In the genomic region with DNA sequence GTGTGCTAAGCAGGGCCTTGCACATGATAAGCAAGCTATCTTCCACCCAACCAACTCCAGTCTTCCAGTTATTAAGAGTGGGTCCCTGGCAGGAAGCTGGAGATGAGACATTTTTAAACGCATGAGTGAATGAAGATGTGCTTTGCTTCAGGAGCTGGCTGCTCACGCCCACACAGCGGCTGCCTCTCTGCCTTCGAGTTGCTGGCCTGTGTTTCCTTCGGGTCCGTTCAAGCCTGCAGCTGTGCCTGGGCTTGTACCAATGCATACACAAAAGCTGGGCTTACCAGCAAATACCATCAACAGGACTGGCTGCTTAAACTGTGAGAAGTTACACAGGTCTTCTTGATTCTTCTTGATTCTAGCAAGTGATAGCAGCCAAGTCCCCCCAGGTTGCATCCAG, we compare ENCODE assay signal across 21 mouse cellular contexts.
DNase-seq lines count a peak whose midpoint lies in the region; ATAC-seq lines count a peak whose summit lies in the region.
"Had no signal": no experiment of that assay in that cellular context is flagged by ENCODE, and none has a peak within 500 bp of the region (broad histone marks: within the 10 kb centered on the region; RNA-seq: fewer than 3 reads in every experiment).

No protein-coding gene starts in this region.

- no peak overlapping the region for H3K4me2 ChIP-seq in embryonic facial prominence, embryonic 14.5 days (ENCODE audit: low read depth, low read length)
- H3K4me2 ChIP-seq: embryonic facial prominence, embryonic 12.5 days; limb, embryonic 15.5 days; lung, embryonic 14.5 days; midbrain, embryonic 13.5 days had no signal

- intact Hi-C loops in left cerebral cortex, postnatal 10 days (cut with DNase I): no loop called here
- intact Hi-C loops in gastrocnemius, postnatal 36 days (cut with DNase I): no loop called here

- H3K9me3 ChIP-seq in embryonic facial prominence, embryonic 14.5 days (ENCODE audit: control insufficient read depth, low read length): no peaks in the 10 kb centered on the region
- H3K9me3 ChIP-seq in embryonic facial prominence, embryonic 10.5 days: no peaks in the 10 kb centered on the region
- H3K9me3 ChIP-seq: embryonic facial prominence, embryonic 12.5 days; forebrain, embryonic 10.5 days; heart, embryonic 10.5 days; limb, embryonic 15.5 days; midbrain, embryonic 13.5 days had no signal

- no peaks in the 10 kb centered on the region for H3K27me3 ChIP-seq in embryonic facial prominence, embryonic 14.5 days (replicated peaks; ENCODE audit: control insufficient read depth, insufficient read depth, low read length)
- H3K27me3 ChIP-seq in embryonic facial prominence, embryonic 10.5 days (replicated peaks; ENCODE audit: low read depth, poor library complexity, severe bottlenecking): no peaks in the 10 kb centered on the region
- H3K27me3 ChIP-seq: embryonic facial prominence, embryonic 12.5 days; limb, embryonic 15.5 days; midbrain, embryonic 13.5 days had no signal

- no peak overlapping the region for H3K4me3 ChIP-seq in embryonic facial prominence, embryonic 14.5 days (ENCODE audit: low read depth, low read length)
- no peak overlapping the region for H3K4me3 ChIP-seq in embryonic facial prominence, embryonic 10.5 days
- H3K4me3 ChIP-seq: embryonic facial prominence, embryonic 12.5 days; forebrain, embryonic 10.5 days; heart, embryonic 10.5 days; limb, embryonic 15.5 days; midbrain, embryonic 13.5 days; myocyte had no signal

- peak; percentile 63 for DNase-seq in embryonic facial prominence, embryonic 14.5 days (ENCODE audit: low spot score)
- DNase-seq in embryonic facial prominence, embryonic 10.5 days (ENCODE audit: low spot score): no peak
- peak; percentile 69 for DNase-seq in right cerebral cortex, adult 18-20 months
- DNase-seq in right cerebral cortex, postnatal 4 days: no peak
- DNase-seq in left cerebral cortex, postnatal 10 days (ENCODE audit: extremely low spot score in 1 of 2, low spot score in 2 of 2): peak; percentile 20 to 47
- DNase-seq in telencephalon, adult 2 months (ENCODE audit: low read depth, low spot score): peak; percentile 43
- DNase-seq in adrenal gland, adult 8-10 months: no peak
- DNase-seq in gastrocnemius, postnatal 36 days: no peak
- DNase-seq: adrenal gland, postnatal 25 days; cerebellum, postnatal 25 days; gastrocnemius, postnatal 10 days; heart, postnatal 36 days; kidney, adult 8-10 months; lung, embryonic 14.5 days had no signal

- H3K27ac ChIP-seq in embryonic facial prominence, embryonic 14.5 days (replicated peaks; ENCODE audit: low read depth, low read length): no peak overlapping the region
- no peak overlapping the region for H3K27ac ChIP-seq in embryonic facial prominence, embryonic 10.5 days (replicated peaks)
- H3K27ac ChIP-seq: embryonic facial prominence, embryonic 12.5 days; forebrain, embryonic 10.5 days; heart, embryonic 10.5 days; limb, embryonic 15.5 days; macrophage; midbrain, embryonic 13.5 days had no signal

- H3K36me3 ChIP-seq in embryonic facial prominence, embryonic 14.5 days (ENCODE audit: control insufficient read depth, insufficient read depth, low read length): no peaks in the 10 kb centered on the region
- H3K36me3 ChIP-seq in embryonic facial prominence, embryonic 10.5 days (replicated peaks): no peaks in the 10 kb centered on the region
- H3K36me3 ChIP-seq: embryonic facial prominence, embryonic 12.5 days; forebrain, embryonic 10.5 days; heart, embryonic 10.5 days; limb, embryonic 15.5 days; midbrain, embryonic 13.5 days had no signal

- no peak overlapping the region for H3K9ac ChIP-seq in embryonic facial prominence, embryonic 14.5 days (ENCODE audit: low read depth, low read length)
- H3K9ac ChIP-seq: embryonic facial prominence, embryonic 12.5 days; limb, embryonic 15.5 days; lung, embryonic 14.5 days; midbrain, embryonic 13.5 days had no signal

- WGBS in embryonic facial prominence, embryonic 14.5 days: 61% methylated on average over 6 of the region's 6 CpGs
- WGBS in embryonic facial prominence, embryonic 10.5 days: 80% methylated on average over 6 of the region's 6 CpGs

- H3K4me1 ChIP-seq in embryonic facial prominence, embryonic 14.5 days (ENCODE audit: control insufficient read depth, insufficient read depth, low read length): no peaks in the 10 kb centered on the region
- H3K4me1 ChIP-seq in embryonic facial prominence, embryonic 10.5 days: peaks cover 14% of the 10 kb centered on the region
- H3K4me1 ChIP-seq: embryonic facial prominence, embryonic 12.5 days; heart, embryonic 10.5 days; limb, embryonic 15.5 days; midbrain, embryonic 13.5 days had no signal

- no peak for ATAC-seq in embryonic facial prominence, embryonic 14.5 days (ENCODE audit: low read depth)
- ATAC-seq: midbrain, embryonic 13.5 days had no signal

Comparison
In these comparisons a context has a peak if more than half of its experiments do, and no peak if none do; other contexts are left out.
1. DNase-seq: peak in embryonic facial prominence, embryonic 14.5 days (single experiment), right cerebral cortex, adult 18-20 months (single experiment), left cerebral cortex, postnatal 10 days (2 of 2) and telencephalon, adult 2 months (single experiment); none in embryonic facial prominence, embryonic 10.5 days (single experiment), right cerebral cortex, postnatal 4 days (single experiment), adrenal gland, adult 8-10 months (single experiment) and gastrocnemius, postnatal 36 days (0 of 2).